Mouse (Mus musculus) cerebellum, adult 9-10 months (tissue): ENCODE results near the gene Nupr1l.

ENCODE experiments used
- DNase-seq: peaks from one replicate; pipeline ENCODE4 v3.0.0; 2022

The Nupr1l gene

DNA sequence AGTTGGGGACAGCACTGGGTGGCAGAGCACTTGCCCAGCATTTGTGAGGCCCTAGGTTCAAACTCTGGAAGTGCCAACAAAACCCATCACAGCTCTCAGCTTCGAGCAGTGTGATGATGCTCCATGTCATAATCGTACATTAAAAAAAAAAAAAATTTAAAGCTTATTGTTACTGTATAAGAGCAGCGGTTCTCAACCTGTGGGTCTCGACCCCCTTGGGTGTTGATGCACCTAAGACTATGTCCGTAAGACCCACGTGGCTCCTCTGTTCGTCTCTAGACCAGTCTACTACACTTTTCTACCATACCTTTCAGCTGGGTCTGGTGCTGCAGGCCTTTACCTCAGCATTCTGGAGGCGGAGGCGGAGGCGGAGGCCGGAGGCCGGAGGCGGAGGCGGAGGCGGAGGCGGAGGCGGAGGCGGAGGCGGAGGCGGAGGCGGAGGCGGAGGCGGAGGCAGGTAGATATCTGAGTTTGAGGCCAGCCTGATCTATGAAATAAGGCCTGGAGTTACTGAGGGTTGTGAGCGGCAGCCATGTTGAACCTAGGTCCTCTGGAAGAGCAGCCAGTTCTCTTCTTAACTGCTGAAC lies 9.8 kb downstream of the Nupr1l start:
- DNase-seq = no peak

DNA sequence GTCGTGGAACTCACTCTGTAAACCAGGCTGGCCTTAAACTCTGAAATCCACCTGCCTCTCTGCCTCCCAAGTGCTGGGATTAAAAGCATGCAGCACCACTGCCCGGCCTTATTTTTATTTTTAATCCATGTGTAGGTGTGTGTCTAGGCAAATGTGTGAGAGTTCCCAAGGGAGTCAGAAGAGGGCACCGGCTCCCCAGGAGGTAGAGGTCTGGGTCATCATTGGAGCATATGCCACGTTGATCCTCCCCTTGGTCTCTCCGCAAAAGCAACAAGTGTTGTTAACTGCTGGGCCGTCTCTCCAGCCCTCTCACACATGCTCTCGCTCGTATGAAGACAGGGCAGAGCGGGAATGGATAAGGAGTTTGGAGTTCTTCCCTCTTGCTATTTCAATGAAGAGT lies 10.4 kb downstream of the Nupr1l start:
- DNase-seq = no peak

DNA sequence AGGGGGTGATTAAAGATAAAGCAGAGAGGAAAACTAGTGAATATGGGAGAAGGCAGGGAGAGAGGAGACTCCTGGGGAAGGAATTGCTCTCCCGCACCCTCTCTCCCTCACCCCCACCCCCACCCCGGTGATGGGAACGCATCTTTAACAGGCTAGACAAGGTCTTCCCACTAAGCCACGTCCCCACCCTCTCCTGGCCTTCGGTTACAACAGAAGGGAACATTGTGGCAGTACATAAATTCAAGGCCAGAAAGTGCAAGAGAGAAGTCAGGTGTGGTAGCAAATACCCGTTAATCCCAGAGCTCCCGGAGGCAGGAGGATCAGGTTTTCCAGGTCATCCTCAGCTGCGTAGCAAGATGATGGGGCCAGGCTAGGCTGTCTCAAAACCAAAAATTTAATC lies 11.0 kb downstream of the Nupr1l start:
- DNase-seq = no peak

DNA sequence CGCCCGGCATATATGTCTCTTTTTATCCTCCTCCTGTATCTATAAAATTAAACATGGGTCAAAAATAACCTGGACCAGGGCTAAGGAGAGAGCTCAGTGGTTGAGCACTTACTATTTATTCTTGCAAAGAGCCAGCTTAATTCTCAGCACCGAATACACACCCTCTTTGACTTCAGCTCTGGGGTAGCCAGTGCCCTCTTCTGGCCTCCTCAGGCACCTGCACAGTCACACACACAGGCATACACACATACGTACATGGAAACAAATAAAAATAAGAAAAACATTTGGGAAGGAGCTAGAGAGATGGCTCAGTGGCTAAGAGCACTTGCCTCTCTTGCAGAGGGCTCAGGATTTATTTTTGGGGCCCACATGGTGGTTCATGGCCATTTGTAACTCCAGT lies 13.6 kb downstream of the Nupr1l start:
- DNase-seq = no peak

DNA sequence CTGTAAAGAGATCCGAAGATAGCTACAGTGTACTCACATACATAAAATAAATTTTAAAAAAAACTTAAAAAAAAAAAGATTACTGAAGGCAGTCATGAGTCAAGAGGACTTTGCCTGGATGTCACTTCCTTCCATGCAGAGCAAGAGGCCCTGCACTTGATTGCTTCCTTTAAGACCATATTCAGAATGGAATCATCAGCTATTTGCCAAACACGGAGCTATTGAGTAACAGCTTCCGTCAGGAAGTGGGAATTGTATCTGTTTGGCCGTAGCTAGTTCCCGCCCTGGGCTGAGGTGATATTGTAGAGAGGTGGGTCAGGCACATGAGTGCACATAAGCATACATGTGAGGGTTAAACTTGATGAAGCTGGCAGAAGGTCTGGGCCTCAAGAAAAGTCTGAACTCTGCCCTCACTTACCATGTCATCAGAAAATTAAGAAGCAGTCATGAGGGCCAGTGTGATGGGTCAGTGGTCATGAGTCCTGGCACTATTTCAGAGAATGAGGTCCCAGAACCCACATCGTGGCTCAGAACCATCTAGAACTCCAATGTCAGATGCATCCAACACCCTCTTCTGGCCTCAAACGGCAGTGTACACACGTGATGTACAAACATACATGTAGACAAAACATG lies 16.6 kb downstream of the Nupr1l start:
- DNase-seq = no peak

DNA sequence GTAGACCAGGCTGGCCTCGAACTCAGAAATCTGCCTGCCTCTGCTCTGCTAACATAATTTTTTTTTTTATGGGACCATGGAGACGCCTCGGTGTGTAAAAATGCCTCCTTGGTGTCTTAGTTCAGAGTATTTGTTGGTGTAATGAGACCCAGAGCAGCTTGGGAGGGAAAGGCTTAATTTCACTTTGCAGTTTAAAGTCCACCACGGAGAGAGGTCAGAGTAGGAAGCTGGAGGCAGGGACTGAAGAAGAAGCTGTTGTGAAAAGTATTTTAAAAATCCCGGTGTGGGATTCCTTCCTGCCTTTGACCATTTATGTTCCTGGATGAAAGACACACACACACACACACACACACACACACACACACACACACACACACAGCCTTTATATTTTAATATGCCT lies 17.6 kb downstream of the Nupr1l start:
- no peak for DNase-seq

DNA sequence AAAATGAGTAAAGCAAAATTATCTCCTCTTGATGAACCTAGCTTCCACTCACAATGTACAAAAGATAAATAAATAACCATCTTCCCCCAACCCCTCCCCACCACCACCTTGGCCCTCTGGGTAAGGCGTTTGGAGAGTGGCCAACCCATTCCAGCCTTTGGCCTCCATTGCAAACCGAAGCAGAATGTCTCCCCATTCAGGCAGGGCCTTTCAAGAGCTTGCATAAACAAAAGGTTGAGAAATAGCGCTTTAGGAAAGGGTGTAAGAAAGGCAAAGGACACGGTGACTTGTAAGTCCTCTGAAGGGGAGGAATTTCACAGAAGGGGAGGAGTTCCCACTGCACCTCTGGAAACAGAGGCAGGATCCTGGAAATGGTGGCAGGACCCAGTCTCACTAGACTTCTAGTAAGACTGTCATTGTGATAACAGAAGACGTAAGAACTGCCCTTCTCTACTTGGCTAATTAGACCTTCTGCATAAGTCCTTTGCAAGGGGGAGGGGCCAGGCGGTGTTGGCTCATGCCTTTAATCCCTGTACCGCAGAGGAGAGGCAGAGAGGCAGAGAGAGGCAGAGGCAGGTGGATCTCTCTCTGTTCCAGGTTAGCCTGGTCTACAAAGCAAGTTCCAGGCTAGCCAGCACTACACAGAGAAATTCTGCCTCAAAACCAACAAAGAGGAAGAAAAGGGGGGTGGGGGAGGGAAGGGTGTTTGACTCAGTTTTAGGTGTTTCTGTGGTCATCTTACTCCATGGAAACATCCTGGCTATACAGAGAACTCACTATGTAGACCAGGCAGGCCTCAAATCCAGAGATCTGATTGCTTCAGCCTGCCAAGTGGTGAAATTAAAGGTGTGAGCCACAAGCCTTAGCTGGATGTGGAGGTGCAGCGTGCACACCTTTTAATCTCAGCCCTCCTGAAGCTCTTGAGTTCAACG lies 21.9 kb downstream of the Nupr1l start:
- no peak for DNase-seq

DNA sequence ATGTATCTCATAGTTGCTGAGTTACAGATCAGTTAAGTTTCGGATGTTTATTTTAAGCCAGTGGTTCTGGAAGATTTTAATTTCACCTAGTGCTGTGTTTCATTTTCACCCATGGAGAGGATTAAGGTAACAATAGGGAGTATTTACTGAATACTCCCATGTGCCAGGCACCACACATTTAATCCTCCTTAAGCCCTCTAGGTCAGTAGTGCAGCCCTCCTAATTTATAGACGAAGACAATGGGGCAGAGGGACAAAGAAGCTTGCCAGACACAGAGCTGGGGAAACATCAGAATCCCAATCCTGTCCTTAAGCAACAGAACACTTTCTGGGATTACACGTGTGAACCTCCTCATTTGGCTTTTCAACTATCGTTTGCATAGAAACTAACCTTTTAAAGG lies 28.6 kb downstream of the Nupr1l start:
- no peak for DNase-seq

DNA sequence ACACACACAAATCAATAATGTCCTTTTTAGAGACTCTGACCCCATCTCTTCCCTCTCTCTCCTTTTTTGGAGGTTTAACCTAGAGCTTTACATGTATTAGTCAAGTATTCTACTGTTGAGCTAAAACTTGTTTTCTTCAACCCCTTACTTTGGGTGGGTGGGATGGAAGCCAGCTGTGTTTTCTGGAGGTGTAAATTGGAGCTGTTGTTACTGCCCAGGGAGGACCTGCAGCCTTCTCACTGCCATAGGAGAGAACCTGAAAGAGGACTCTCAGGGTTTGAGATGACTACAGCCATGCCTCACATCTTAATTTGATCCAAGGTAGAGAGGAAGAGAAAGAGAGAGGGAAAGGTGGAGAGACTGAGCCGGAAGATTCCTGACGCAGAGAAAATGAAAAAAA lies 31.9 kb downstream of the Nupr1l start:
- peak; percentile 52 for DNase-seq

DNA sequence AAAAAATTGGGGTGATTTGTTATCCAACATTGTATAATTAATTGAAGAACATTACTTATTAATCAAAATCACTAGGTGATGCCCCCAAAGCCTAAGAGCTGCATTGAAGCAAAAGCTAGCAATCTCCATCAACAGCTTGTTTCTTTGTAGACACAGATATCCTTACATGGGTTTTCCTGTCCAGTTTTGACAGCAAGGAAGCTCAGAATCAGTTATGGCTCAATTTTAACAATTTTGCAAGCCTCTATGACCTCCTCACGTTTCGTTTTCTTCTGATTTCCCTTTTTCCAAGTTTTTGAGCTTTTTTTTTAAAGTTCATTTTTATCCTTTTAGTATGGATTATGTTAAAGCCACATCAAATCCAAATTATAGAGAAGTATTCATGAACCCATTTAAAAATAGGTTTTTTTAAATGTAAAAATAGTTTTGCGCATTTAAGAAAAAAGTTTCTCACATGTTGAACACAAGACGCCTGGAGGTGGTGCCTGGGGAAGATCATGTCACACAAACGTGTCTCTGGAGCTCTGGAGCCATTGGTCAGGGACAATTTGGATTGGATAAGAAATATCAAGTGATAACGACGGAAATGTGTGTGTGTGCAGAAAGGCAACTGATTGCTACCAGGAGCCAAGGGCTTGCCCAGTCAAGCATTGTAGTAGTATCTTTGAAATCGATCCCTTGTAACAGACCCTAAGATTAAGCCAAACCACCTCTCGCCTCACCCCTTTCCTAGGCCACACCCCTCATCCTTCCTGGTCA lies 32.6 kb downstream of the Nupr1l start:
- peak; percentile 44 for DNase-seq

DNA sequence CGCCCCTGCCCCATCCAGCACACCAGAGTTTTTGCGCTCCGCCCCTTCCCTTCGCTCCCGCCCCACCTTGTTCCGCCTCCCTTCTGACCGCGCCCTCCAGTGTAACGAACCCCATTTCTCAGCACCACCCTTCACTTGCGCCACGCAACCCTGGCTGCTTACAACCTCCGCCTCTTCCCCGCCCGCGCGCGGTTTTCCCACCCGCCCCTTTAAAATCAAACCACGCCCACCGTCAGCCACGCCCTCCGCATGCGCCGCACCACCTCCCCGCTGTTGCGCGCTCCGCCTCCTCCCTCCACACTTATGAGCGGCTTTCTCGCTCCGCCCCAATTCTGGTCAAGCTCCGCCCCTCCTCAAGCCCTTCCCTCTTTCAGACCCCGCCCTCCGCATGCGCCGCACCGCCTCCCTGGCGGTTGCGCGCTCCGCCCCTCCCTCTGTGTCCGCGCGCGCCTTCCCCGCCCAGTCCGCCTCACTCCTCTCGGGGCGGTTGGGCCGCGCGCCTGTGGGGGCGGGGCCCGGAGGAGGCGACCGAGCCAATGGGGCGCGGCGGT lies 33.2 kb downstream of the Nupr1l start, which contains the start of gene Vkorc1l1:
TSS of gene Vkorc1l1 (plus strand) at position 476 of the 551 bp plus-strand sequence.
- peak; percentile 99 for DNase-seq

DNA sequence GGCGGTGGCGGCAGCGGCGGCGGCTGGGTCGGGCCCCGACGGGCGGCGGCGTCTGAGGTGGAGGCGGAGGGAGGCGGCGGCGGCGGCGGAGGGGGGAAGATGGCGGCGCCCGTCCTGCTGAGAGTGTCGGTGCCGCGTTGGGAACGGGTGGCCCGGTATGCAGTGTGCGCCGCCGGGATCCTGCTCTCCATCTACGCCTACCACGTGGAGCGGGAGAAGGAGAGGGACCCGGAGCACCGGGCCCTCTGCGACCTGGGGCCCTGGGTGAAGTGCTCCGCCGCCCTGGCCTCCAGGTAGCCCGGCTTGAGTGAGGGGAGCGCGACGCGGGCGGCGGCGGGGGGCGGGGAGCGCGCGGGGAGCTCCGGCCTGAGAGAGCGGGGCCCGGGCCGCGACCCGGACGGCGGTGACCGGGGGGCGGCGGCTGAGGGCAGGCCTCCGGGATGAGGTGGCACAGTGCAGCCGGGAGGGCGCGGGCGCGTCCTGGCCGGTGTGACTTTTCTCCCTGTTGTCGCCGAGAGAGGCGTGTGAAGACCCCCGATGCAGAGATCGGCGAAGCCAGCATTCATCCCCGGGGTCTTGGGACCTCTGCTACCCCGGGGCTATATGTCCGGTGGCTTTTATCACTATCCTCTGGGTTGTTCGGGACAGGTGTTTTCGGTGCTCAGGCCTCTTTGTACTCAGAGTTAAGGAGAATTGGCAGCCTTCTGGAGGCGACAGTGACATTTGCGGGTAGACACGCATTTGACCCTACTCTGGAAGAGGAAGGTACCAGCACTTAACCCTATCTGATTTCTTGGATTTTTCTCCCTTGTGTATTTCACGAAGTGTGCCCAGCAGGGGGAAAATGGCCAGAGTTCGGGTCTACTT lies 34.0 kb downstream of the Nupr1l start:
- peak; percentile 68 for DNase-seq

DNA sequence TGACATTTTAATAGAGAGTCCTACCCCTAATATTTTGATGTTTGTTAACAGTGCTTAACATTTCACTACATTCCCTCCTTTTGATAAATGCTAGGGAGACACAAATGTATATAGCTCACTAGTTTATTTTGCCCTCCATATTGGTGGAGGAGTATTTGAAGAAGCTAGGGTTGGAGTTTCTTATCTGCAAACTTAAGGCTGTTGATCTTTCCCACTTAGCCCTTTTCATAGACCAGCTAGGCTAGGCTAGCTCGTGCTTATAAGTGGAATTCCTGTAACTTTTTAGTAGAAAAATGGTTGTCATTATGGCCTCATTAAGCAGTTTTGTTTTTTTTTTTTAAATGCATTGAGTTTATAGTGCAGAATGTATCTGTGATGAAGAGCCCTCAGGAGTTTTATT lies 35.1 kb downstream of the Nupr1l start:
- no peak for DNase-seq

DNA sequence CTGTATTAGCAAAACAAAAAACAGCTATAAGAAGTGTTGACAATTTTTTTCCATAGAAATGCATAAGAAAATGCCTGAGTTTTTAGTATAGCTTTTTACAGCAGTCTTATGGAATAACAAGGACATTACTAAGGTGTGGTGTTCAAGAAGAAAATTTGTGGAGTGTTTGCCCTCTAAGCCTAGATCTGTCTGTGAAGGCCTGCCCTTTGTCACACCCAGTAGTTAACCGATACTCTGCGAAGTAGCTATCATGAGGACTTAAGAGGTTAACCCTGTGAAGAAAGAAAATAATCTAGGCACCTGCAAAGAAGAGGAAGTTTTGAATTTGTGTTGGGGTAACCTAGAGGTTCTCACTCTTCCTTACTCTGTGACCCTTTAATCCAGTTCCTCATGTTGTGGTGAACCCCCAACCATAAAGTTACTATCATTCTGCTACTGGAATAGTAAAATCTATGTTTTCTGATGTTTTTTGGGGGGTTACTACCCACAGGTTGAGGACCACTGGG lies 39.2 kb downstream of the Nupr1l start:
- DNase-seq = no peak

DNA sequence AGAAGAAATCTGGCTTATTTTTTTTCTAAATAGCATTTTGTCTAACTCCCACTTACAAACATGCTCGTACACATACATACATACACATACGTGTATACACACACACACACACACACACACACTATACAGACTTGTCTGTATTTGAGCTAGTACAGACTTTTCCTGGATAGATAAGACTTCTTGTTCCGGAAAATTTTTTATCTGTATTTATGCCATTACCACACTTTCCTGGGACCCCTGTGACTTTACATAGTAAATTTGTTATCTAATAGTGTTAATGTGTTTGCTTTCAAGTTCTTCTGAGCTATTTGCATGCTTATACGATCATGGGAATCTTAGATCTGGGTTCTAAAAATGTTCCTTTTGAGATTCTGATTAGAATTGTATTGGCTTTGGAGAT lies 43.8 kb downstream of the Nupr1l start:
- DNase-seq = no peak

DNA sequence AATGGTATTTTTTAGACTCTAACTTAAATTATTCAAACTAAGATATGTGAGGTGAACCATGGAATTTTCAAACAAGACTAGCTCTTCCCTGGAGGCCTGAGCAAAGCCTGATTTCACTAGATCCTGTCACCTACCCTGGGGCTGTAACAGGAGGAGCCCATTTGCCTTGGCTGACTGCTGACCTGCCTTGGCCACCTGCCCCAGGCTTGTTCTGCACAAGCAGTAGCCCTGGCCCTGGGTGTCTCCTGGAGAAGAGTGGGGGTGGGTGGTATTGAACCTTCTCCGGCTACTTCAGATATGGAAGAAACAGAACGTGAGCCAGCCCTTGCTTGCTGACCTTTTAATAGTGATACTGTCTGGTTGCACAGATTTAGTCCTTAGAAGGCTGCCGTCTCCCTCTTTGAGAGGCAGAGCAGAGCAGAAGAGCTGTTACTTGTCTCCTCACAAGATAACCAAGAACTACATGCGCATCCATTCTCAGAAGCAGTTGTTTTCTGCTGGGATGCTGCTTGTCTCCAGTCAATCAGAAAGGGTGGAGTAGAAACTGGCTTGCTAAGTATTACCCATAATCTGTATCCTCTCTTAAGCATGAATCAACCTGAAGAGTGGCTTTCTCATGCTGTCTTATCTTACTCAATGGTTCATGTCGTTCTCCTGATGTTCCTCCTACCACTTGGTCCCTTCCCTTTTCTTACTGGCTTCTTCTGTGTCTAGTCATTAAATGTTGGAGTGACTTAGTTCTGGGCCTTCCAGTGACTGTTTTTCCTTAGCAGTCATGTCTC lies 46.3 kb downstream of the Nupr1l start:
- DNase-seq = peak; percentile 39

DNA sequence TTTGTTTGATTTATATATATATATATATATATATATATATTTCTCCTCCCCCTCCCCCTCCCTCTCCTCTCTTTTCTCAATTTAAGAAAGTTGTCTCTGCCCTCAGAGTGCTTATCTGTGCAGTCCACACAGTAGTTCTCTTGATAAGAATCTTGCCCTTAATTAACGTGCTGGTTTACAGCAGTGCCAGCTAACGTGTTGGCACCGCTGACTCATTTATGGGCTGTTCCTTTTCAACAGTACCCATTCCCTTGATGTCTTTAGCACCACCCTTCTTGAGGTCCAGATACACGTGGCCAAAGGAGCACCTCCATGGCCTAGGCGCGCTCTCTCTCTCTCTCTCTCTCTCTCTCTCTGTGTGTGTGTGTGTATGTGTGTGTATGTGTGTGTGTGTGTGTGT lies 47.5 kb downstream of the Nupr1l start:
- DNase-seq = no peak

DNA sequence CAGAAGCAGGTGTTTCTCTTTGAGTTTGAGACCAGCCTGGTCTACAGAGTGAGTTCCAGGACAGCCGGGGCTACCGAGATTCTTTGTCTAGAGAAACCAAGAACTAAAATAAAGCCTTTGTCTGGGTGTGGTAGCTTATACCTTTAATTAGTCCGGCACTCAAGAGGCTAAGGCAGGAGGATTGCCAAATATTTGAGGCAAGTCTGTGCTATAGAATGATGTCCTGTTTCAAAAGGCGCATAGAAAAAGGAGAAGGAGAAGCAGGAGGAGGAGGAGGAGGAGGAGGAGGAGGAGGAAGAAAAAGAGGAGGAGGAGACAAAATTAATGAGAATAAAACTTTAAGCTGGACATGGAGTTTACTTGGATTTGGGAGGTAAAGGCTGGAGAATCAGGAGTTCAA lies 54.9 kb downstream of the Nupr1l start:
- DNase-seq = no peak
